Mouse (Mus musculus) kidney, adult 2 months (tissue): Measurements from ENCODE around the gene Fads6. TPM values are rescaled to one million over a fixed set of nuclear protein-coding genes. Genes with fewer than 3 reads are reported as not detected.
A peak's percentile ranks its signal among the peaks of the same experiment; 100 is the strongest.

Experiments
- DNase-seq: peaks from one replicate; pipeline ENCODE4 v3.0.0; 2021
- H3K27ac ChIP-seq: fragments of 200-500 bp; 2 replicates; pipeline ENCODE4 v1.5.1; 2012; ENCODE audit warnings: low read depth, low read length, control low read depth, inconsistent platforms; ENCODE audit not compliant: insufficient read depth
- H3K27me3 ChIP-seq: fragments of 200-500 bp; replicated peaks from 2 replicates; pipeline ENCODE4 v1.6.1; 2012; ENCODE audit warnings: mild to moderate bottlenecking, moderate library complexity, low read length, inconsistent platforms; ENCODE audit not compliant: control insufficient read depth, insufficient read depth
- H3K36me3 ChIP-seq: fragments of 200-500 bp; 2 replicates; pipeline ENCODE4 v1.6.1; 2012; ENCODE audit warnings: mild to moderate bottlenecking, moderate library complexity, low read length, inconsistent platforms; ENCODE audit not compliant: control insufficient read depth, insufficient read depth
- H3K4me1 ChIP-seq: fragments of 200-500 bp; 2 replicates; pipeline ENCODE4 v1.6.1; 2011; ENCODE audit warnings: low read length; ENCODE audit not compliant: control insufficient read depth, insufficient read depth
- H3K4me3 ChIP-seq: fragments of 200-500 bp; 2 replicates; pipeline ENCODE4 v1.5.1; 2011; ENCODE audit warnings: mild to moderate bottlenecking, low read depth, low read length, control low read depth; ENCODE audit not compliant: insufficient read depth
- CTCF ChIP-seq: fragments of 200-500 bp; conservative IDR thresholded peaks from 2 replicates; pipeline ENCODE4 v1.5.1; 2011; ENCODE audit warnings: low read depth, mild to moderate bottlenecking, control low read depth, low read length, moderate library complexity, mixed read lengths; ENCODE audit not compliant: insufficient read depth, insufficient read length
- POLR2A ChIP-seq: fragments of 200-500 bp; IDR thresholded peaks from one replicate; pipeline ENCODE4 v1.6.1; 2011; ENCODE audit warnings: low read depth, low read length, control low read depth
- WGBS: fragments of 180-500 bp; shearing (Covaris S2); methylation state at CpG from one replicate; pipeline ENCODE4 v1.1.7; 2018; 5-methylcytosine and 5-hydroxymethylcytosine counted together
- polyA plus RNA-seq: library from polyadenylated mRNA; depleted of rRNA; stranded (reverse); fragments of >200 nt; gene quantifications from 2 replicates; pipeline ENCODE4 v1.2.3, GENCODE M21; 2012

The Fads6 gene
- polyA plus RNA-seq, 1 experiment, result 14.0 TPM

GRCm38 (mm10) chr11:115290314-115290713 is 7.1 kb downstream of the Fads6 start:
- WGBS, result 83% methylated on average over 1 of the region's 1 CpGs
- H3K4me1 ChIP-seq, result 0 out of 2 replicates have a peak, but pooled peaks cover 2% of the 10 kb centered on the region
- TF ChIP-seq POLR2A, result no peak
- TF ChIP-seq CTCF, result no peak
- no peak for DNase-seq
- no peaks in the 10 kb centered on the region for H3K27me3 ChIP-seq
- H3K4me3 ChIP-seq, result no peak overlapping the region
- 0 out of 2 replicates have a peak overlapping the region, but pooled peaks have one; percentile 14 for H3K27ac ChIP-seq
- no peaks in the 10 kb centered on the region for H3K36me3 ChIP-seq

DNA sequence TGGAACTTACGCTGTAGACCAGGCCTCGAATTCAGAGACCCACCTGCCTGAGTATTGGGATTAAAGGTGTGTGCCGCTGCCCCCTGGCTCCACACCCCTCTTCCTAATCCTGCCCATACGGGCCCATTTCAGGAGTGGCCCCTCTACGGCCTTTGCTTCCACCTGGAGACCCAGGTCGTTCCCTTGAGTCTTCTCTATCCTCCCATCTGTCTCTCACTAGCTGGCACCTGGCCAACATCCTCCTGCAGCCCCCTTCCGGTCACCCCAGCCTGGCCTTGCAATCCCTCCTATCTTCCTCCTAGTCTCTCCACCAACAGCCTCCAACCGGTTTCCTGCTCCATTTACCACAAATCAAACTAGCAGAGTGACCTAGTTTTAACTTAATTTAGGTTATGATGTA is 7.6 kb downstream of the Fads6 start:
- peak; percentile 42 for DNase-seq
- H3K36me3 ChIP-seq, result no peaks in the 10 kb centered on the region
- no peaks in the 10 kb centered on the region for H3K27me3 ChIP-seq
- 66% methylated on average over 8 of the region's 8 CpGs for WGBS
- H3K4me1 ChIP-seq, result 0 out of 2 replicates have a peak, but pooled peaks cover 2% of the 10 kb centered on the region
- H3K27ac ChIP-seq, result no peak overlapping the region
- TF ChIP-seq POLR2A (no peak), CTCF (no peak)
- H3K4me3 ChIP-seq, result no peak overlapping the region

- no peak overlapping the region for H3K27ac ChIP-seq
- no peaks in the 10 kb centered on the region for H3K27me3 ChIP-seq
- WGBS, result 93% methylated on average over 2 of the region's 2 CpGs
- no peaks in the 10 kb centered on the region for H3K36me3 ChIP-seq
- H3K4me3 ChIP-seq, result no peak overlapping the region
- no peak for TF ChIP-seq CTCF
- TF ChIP-seq POLR2A, result no peak
- DNase-seq, result no peak
- H3K4me1 ChIP-seq, result no peaks in the 10 kb centered on the region
Measured at GRCm38 (mm10) chr11:115288305-115288704, 9.2 kb downstream of the Fads6 start.

DNA sequence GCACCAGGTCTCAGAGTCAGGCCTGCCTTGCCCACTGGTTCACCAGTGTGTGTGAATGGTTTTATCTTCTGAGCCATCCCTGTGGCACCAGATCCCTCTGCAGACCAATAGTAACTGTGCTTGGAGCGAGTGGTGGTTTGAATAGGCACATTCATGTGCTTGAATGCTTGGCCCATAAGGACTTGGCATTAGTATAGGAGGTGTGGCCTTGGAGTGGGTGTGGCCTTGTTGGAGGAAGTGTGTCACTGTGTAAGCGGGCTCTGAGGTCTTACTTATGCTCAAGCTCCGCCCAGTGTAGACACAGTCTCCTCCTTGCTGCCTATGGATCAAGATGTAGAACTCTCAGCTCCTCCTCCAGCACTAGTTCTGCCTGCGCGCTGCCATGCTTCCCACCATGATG is 10.1 kb downstream of the Fads6 start:
- TF ChIP-seq CTCF (no peak), POLR2A (no peak)
- no peak overlapping the region for H3K4me3 ChIP-seq
- H3K27me3 ChIP-seq, result no peaks in the 10 kb centered on the region
- H3K36me3 ChIP-seq, result no peaks in the 10 kb centered on the region
- no peak overlapping the region for H3K27ac ChIP-seq
- no peaks in the 10 kb centered on the region for H3K4me1 ChIP-seq
- no peak for DNase-seq
- WGBS, result 96% methylated on average over 5 of the region's 5 CpGs

DNA sequence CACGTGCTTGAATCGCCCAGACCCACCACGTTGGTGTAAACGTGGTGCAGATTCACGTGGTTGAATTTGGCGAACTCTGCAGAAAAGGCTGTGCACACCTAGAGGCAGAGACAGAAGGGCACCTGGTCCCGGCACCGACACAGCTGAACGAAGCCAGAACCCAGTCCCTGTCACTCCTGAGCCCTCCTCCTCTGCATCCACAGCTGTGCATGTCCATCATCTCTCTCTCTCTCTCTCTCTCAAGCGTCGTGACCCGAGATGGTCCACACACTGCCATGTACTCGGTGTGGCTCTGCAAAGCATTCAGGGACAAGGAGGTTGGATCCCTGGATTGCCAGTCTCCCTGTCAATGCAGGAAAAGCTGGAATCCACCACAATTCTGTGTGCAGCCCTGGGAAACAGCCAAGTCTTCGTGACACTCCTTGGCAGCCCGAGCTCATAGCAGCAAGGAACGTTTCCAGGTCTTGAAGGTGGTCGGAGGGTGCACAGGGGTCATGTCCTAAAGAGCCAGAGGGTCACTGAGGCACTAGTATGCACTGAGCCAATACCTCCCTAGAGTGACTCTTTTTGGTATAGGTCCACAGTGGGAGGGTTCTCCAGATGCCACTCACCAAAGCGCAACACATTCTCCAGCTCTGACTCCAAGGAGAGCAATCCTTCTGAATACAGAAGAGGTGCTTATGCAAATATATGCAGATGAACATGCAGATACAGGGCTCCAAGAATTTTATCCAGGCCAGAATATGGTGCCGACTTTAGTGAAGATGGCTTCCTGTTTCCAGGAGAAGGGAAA is 11.1 kb downstream of the Fads6 start:
- Histone ChIP-seq H3K27ac (no peak overlapping the region), H3K36me3 (no peaks in the 10 kb centered on the region), H3K4me1 (no peaks in the 10 kb centered on the region), H3K4me3 (no peak overlapping the region), H3K27me3 (no peaks in the 10 kb centered on the region)
- 69% methylated on average over 19 of the region's 19 CpGs for WGBS
- no peak for TF ChIP-seq CTCF
- no peak for TF ChIP-seq POLR2A
- no peak for DNase-seq

GRCm38 (mm10) chr11:115285282-115285681 is 12.2 kb downstream of the Fads6 start:
- TF ChIP-seq POLR2A (no peak), CTCF (no peak)
- no peak overlapping the region for H3K4me3 ChIP-seq
- no peaks in the 10 kb centered on the region for H3K27me3 ChIP-seq
- no peak for DNase-seq
- H3K27ac ChIP-seq, result no peak overlapping the region
- no peaks in the 10 kb centered on the region for H3K36me3 ChIP-seq
- H3K4me1 ChIP-seq, result no peaks in the 10 kb centered on the region
- 31% methylated on average over 4 of the region's 4 CpGs for WGBS

GRCm38 (mm10) chr11:115283891-115284620 is 13.4 kb downstream of the Fads6 start:
- Histone ChIP-seq H3K4me1 (no peaks in the 10 kb centered on the region), H3K27me3 (no peaks in the 10 kb centered on the region), H3K36me3 (no peaks in the 10 kb centered on the region), H3K4me3 (no peak overlapping the region), H3K27ac (no peak overlapping the region)
- DNase-seq, result no peak
- 81% methylated on average over 12 of the region's 12 CpGs for WGBS
- TF ChIP-seq CTCF (no peak), POLR2A (no peak)
